Mouse (Mus musculus) kidney, adult 8-10 months (tissue): ENCODE measurements at regions not wholly inside any gene's neighbourhood (a gene's known extent, or its start where the extent isn't known, plus 50 kb on each side); places are given as distances from the start of the nearest gene placed in this dataset.
A peak's percentile ranks its signal among the peaks of the same experiment; 100 is the strongest.

Experiments
- DNase-seq, 2 experiments: peaks; one replicate each; pipeline ENCODE4 v3.0.0; 2022

- no peak for DNase-seq
Measured at GRCm38 (mm10) chr9:47054595-47054994, 56.1 kb downstream of the Gm4791 start.

GRCm38 (mm10) chr9:47055558-47055957, 57.0 kb downstream of the Gm4791 start:
- DNase-seq, result no peak

- no peak for DNase-seq
Measured at GRCm38 (mm10) chr9:47059339-47060005, 60.9 kb downstream of the Gm4791 start.

GRCm38 (mm10) chr9:47060757-47061156, 62.2 kb downstream of the Gm4791 start:
- no peak for DNase-seq

- DNase-seq, result no peak
Measured at GRCm38 (mm10) chr9:47062516-47062915, 64.0 kb downstream of the Gm4791 start.

- no peak for DNase-seq
Measured at GRCm38 (mm10) chr9:47063751-47064150, 65.2 kb downstream of the Gm4791 start.

GRCm38 (mm10) chr9:47064463-47065032, 66.0 kb downstream of the Gm4791 start:
- DNase-seq, result no peak

GRCm38 (mm10) chr9:47069436-47069835, 70.9 kb downstream of the Gm4791 start:
- DNase-seq, result no peak

GRCm38 (mm10) chr9:47070958-47071357, 72.4 kb downstream of the Gm4791 start:
- no peak for DNase-seq

GRCm38 (mm10) chr9:47076946-47077345, 78.4 kb downstream of the Gm4791 start:
- no peak for DNase-seq

GRCm38 (mm10) chr9:47077416-47077815, 78.9 kb downstream of the Gm4791 start:
- DNase-seq, result peak in 1 of 2 experiments; percentile 3

- DNase-seq, result no peak
Measured at GRCm38 (mm10) chr9:47077945-47078344, 79.4 kb downstream of the Gm4791 start.

- DNase-seq, result no peak
Measured at GRCm38 (mm10) chr9:47081407-47081806, 82.9 kb downstream of the Gm4791 start.

- DNase-seq, result no peak
Measured at GRCm38 (mm10) chr9:47091796-47092195, 93.3 kb downstream of the Gm4791 start.

- DNase-seq, result no peak
Measured at GRCm38 (mm10) chr9:47095656-47096055, 97.1 kb downstream of the Gm4791 start.

GRCm38 (mm10) chr9:47103316-47103715, 104.8 kb downstream of the Gm4791 start:
- no peak for DNase-seq

GRCm38 (mm10) chr9:47103966-47104365, 105.4 kb downstream of the Gm4791 start:
- peak in 1 of 2 experiments; percentile 1 for DNase-seq

GRCm38 (mm10) chr9:47108096-47108495, 109.6 kb downstream of the Gm4791 start:
- DNase-seq, result no peak

- DNase-seq, result no peak
Measured at GRCm38 (mm10) chr9:47119253-47119652, 120.7 kb downstream of the Gm4791 start.

GRCm38 (mm10) chr9:47123113-47123512, 124.6 kb downstream of the Gm4791 start:
- DNase-seq, result no peak

GRCm38 (mm10) chr9:47125517-47125916, 127.0 kb downstream of the Gm4791 start:
- DNase-seq, result no peak

- peak in 1 of 2 experiments; percentile 36 for DNase-seq
Measured at GRCm38 (mm10) chr9:47126236-47126635, 127.7 kb downstream of the Gm4791 start.

- no peak for DNase-seq
Measured at GRCm38 (mm10) chr9:47127756-47128424, 129.3 kb downstream of the Gm4791 start.

- DNase-seq, result no peak
Measured at GRCm38 (mm10) chr9:47129101-47129500, 130.6 kb downstream of the Gm4791 start.
